Mouse (Mus musculus): ENCODE data around the gene Kcnq5.
"Not testable (repeated sequence)": the region's sequence is repeated elsewhere in the genome, so short reads cannot be mapped to it uniquely, and the experiment has no call there.

Gene Kcnq5

GRCm38 (mm10) chr1:21837387-21837786, 124.4 kb downstream of the Kcnq5 start:
- no peak for DNase-seq

GRCm38 (mm10) chr1:21836337-21836736, 125.4 kb downstream of the Kcnq5 start:
- no peak for DNase-seq

- no peak for DNase-seq
Observed at GRCm38 (mm10) chr1:21829909-21830455, 131.8 kb downstream of the Kcnq5 start.

GRCm38 (mm10) chr1:21820066-21820630, 141.6 kb downstream of the Kcnq5 start:
- no peak for DNase-seq

GRCm38 (mm10) chr1:21805064-21805463, 156.7 kb downstream of the Kcnq5 start:
- DNase-seq, result no peak

GRCm38 (mm10) chr1:21804477-21804866, 157.3 kb downstream of the Kcnq5 start:
- DNase-seq, result no peak

GRCm38 (mm10) chr1:21803751-21804476, 157.8 kb downstream of the Kcnq5 start:
- DNase-seq, result no peak

GRCm38 (mm10) chr1:21780746-21781145, 181.0 kb downstream of the Kcnq5 start:
- DNase-seq, result no peak

GRCm38 (mm10) chr1:21777560-21777959, 184.2 kb downstream of the Kcnq5 start:
- DNase-seq, result no peak

GRCm38 (mm10) chr1:21773931-21774330, 187.8 kb downstream of the Kcnq5 start:
- no peak for DNase-seq

GRCm38 (mm10) chr1:21770494-21770893, 191.2 kb downstream of the Kcnq5 start:
- DNase-seq, result no peak

- no peak for DNase-seq
Observed at GRCm38 (mm10) chr1:21749297-21749696, 212.4 kb downstream of the Kcnq5 start.

- DNase-seq, result no peak
Observed at GRCm38 (mm10) chr1:21729131-21729530, 232.6 kb downstream of the Kcnq5 start.

GRCm38 (mm10) chr1:21723231-21723630, 238.5 kb downstream of the Kcnq5 start:
- not testable (repeated sequence) for DNase-seq

GRCm38 (mm10) chr1:21721246-21721645, 240.5 kb downstream of the Kcnq5 start:
- DNase-seq, result no peak

- DNase-seq, result no peak
Observed at GRCm38 (mm10) chr1:21714816-21715215, 246.9 kb downstream of the Kcnq5 start.

GRCm38 (mm10) chr1:21712711-21713110, 249.0 kb downstream of the Kcnq5 start:
- DNase-seq, result no peak

GRCm38 (mm10) chr1:21690458-21690857, 271.3 kb downstream of the Kcnq5 start:
- DNase-seq, result no peak

GRCm38 (mm10) chr1:21688918-21689317, 272.8 kb downstream of the Kcnq5 start:
- no peak for DNase-seq

GRCm38 (mm10) chr1:21684444-21684843, 277.3 kb downstream of the Kcnq5 start:
- DNase-seq, result no peak

GRCm38 (mm10) chr1:21676805-21677204, 284.9 kb downstream of the Kcnq5 start:
- no peak for DNase-seq

GRCm38 (mm10) chr1:21660840-21661239, 300.9 kb downstream of the Kcnq5 start:
- DNase-seq, result no peak

GRCm38 (mm10) chr1:21650820-21651219, 310.9 kb downstream of the Kcnq5 start:
- no peak for DNase-seq

- DNase-seq, result no peak
Observed at GRCm38 (mm10) chr1:21635406-21635805, 326.3 kb downstream of the Kcnq5 start.

All from thymus, postnatal 25 days (tissue).